Mouse (Mus musculus) midbrain, embryonic 14.5 days (tissue): Measurements from ENCODE around the gene Aknad1. TPM values are rescaled to one million over a fixed set of nuclear protein-coding genes. Genes with fewer than 3 reads are reported as not detected.

Experiments used
- ATAC-seq: fragments of 200-750 bp; cut with Nextera tagmentation; 2 replicates; pipeline ENCODE4 v1.8.0; 2017; ENCODE audit warnings: moderate number of reproducible peaks, moderate library complexity; ENCODE audit not compliant: low FRiP score, low TSS enrichment
- DNase-seq: peaks from one replicate; pipeline ENCODE4 v3.0.0-alpha.2; 2015
- H3K27ac ChIP-seq: fragments of 300-500 bp; sonication (generic); replicated peaks from 2 replicates; pipeline ENCODE4 v1.5.1; 2014; ENCODE audit warnings: mild to moderate bottlenecking, low read depth, low read length, moderate library complexity
- H3K27me3 ChIP-seq: fragments of 300-500 bp; sonication (generic); 2 replicates; pipeline ENCODE4 v1.6.1; 2014; ENCODE audit warnings: low read length, control low read depth, mixed read lengths; ENCODE audit not compliant: control insufficient read depth, insufficient read depth
- H3K36me3 ChIP-seq: fragments of 300-500 bp; sonication (generic); 2 replicates; pipeline ENCODE4 v1.6.1; 2014; ENCODE audit warnings: low read length, control low read depth; ENCODE audit not compliant: control insufficient read depth, insufficient read depth
- H3K4me1 ChIP-seq: fragments of 300-500 bp; sonication (generic); 2 replicates; pipeline ENCODE4 v1.6.1; 2014; ENCODE audit warnings: mild to moderate bottlenecking, antibody characterized with exemption, low read length, control low read depth; ENCODE audit not compliant: control insufficient read depth, insufficient read depth
- H3K4me2 ChIP-seq: fragments of 300-500 bp; sonication (generic); 2 replicates; pipeline ENCODE4 v1.6.1; 2014; ENCODE audit warnings: mild to moderate bottlenecking, low read length, moderate library complexity
- H3K4me3 ChIP-seq: fragments of 300-500 bp; sonication (generic); replicated peaks from 2 replicates; pipeline ENCODE4 v1.5.1; 2014; ENCODE audit warnings: low read depth, low read length
- H3K9ac ChIP-seq: fragments of 300-500 bp; sonication (generic); replicated peaks from 2 replicates; pipeline ENCODE4 v1.6.1; 2014; ENCODE audit warnings: mild to moderate bottlenecking, low read length, moderate library complexity
- H3K9me3 ChIP-seq: fragments of 300-500 bp; sonication (generic); 2 replicates; pipeline ENCODE4 v1.6.1; 2016; ENCODE audit warnings: low read length, control low read depth, mixed read lengths; ENCODE audit not compliant: control insufficient read depth
- WGBS: fragments of 180-500 bp; shearing (Covaris S2); extraction: QIAGEN DNeasy Blood & Tissue Kit; methylation state at CpG from one replicate; pipeline ENCODE4 v1.1.7; 2014; 5-methylcytosine and 5-hydroxymethylcytosine counted together
- polyA plus RNA-seq: library from polyadenylated mRNA; unstranded; fragments of >200 nt; fragmentation: Nextera tagmentation; extraction: Ambion mirVana; gene quantifications from 2 replicates; pipeline ENCODE4 v1.2.1, GENCODE M21; 2014

The Aknad1 gene
- polyA plus RNA-seq, 1 experiment from 2014 or later = not detected

- no peak overlapping the region for H3K4me3 ChIP-seq
- no peak overlapping the region for H3K4me2 ChIP-seq
- no peaks in the 10 kb centered on the region for H3K36me3 ChIP-seq
- H3K9ac ChIP-seq = no peak overlapping the region
- H3K27me3 ChIP-seq = no peaks in the 10 kb centered on the region
- no peak overlapping the region for H3K27ac ChIP-seq
- WGBS = 98% methylated on average over 4 of the region's 4 CpGs
- ATAC-seq (no peak), DNase-seq (no peak)
- H3K9me3 ChIP-seq = no peaks in the 10 kb centered on the region
- H3K4me1 ChIP-seq = no peaks in the 10 kb centered on the region
These were observed 24.6 kb upstream of the Aknad1 start for GRCm38 (mm10) chr3:108714837-108715236.

- H3K9me3 ChIP-seq = no peaks in the 10 kb centered on the region
- peaks cover 15% of the 10 kb centered on the region for H3K4me1 ChIP-seq
- no peak overlapping the region for H3K4me3 ChIP-seq
- no peak overlapping the region for H3K4me2 ChIP-seq
- no peaks in the 10 kb centered on the region for H3K36me3 ChIP-seq
- 94% methylated on average over 3 of the region's 3 CpGs for WGBS
- DNase-seq = no peak
- H3K27me3 ChIP-seq = no peaks in the 10 kb centered on the region
- no peak for ATAC-seq
- no peak overlapping the region for H3K27ac ChIP-seq
- no peak overlapping the region for H3K9ac ChIP-seq
These were observed 21.5 kb upstream of the Aknad1 start for GRCm38 (mm10) chr3:108717896-108718502.

- WGBS = 88% methylated on average over 2 of the region's 2 CpGs
These were observed 20.1 kb upstream of the Aknad1 start for GRCm38 (mm10) chr3:108719357-108719756.

GRCm38 (mm10) chr3:108719761-108720160 is 19.7 kb upstream of the Aknad1 start:
- no peaks in the 10 kb centered on the region for H3K9me3 ChIP-seq
- no peak overlapping the region for H3K9ac ChIP-seq
- H3K27ac ChIP-seq = no peak overlapping the region
- DNase-seq (no peak), ATAC-seq (no peak)
- no peaks in the 10 kb centered on the region for H3K36me3 ChIP-seq
- 94% methylated on average over 3 of the region's 3 CpGs for WGBS
- H3K27me3 ChIP-seq = no peaks in the 10 kb centered on the region
- no peak overlapping the region for H3K4me3 ChIP-seq
- peaks cover 16% of the 10 kb centered on the region for H3K4me1 ChIP-seq
- H3K4me2 ChIP-seq = no peak overlapping the region

More at GRCm38 (mm10) chr3:108719357-108719756, 20.1 kb upstream of the Aknad1 start:
- peaks cover 16% of the 10 kb centered on the region for H3K4me1 ChIP-seq
- H3K9me3 ChIP-seq = no peaks in the 10 kb centered on the region
- no peak overlapping the region for H3K9ac ChIP-seq
- no peak overlapping the region for H3K4me2 ChIP-seq
- no peaks in the 10 kb centered on the region for H3K27me3 ChIP-seq
- no peak for DNase-seq
- H3K27ac ChIP-seq = no peak overlapping the region
- no peak for ATAC-seq
- no peaks in the 10 kb centered on the region for H3K36me3 ChIP-seq
- H3K4me3 ChIP-seq = no peak overlapping the region

GRCm38 (mm10) chr3:108721076-108721991 is 18.1 kb upstream of the Aknad1 start:
- H3K9me3 ChIP-seq = no peaks in the 10 kb centered on the region
- no peak for ATAC-seq
- WGBS = under 1% methylated on average over 44 of the region's 44 CpGs

GRCm38 (mm10) chr3:108722036-108722872 is 17.2 kb upstream of the Aknad1 start, which contains the start of gene Gpsm2:
Gpsm2 (minus strand) TSS chr3:108722309.
- H3K27ac ChIP-seq = peak within 1 kb of the TSS; percentile 84
- peak; percentile 99 for DNase-seq
- peak within 1 kb of the TSS; percentile 59 for H3K4me2 ChIP-seq
- H3K4me1 ChIP-seq = peaks cover 16% of the 10 kb centered on the region
- peak within 1 kb of the TSS; percentile 74 for H3K4me3 ChIP-seq
- no peaks in the 10 kb centered on the region for H3K9me3 ChIP-seq
- WGBS = under 1% methylated on average over 53 of the region's 53 CpGs
- ATAC-seq = peak; percentile 98
- H3K36me3 ChIP-seq = no peaks in the 10 kb centered on the region
- no peaks in the 10 kb centered on the region for H3K27me3 ChIP-seq
- H3K9ac ChIP-seq = peak within 1 kb of the TSS; percentile 77

More at GRCm38 (mm10) chr3:108721076-108721991, 18.1 kb upstream of the Aknad1 start:
- H3K9ac ChIP-seq = peak overlapping the region; percentile 77
- H3K4me1 ChIP-seq = peaks cover 16% of the 10 kb centered on the region
- H3K27ac ChIP-seq = peak overlapping the region; percentile 84
- H3K36me3 ChIP-seq = no peaks in the 10 kb centered on the region
- H3K4me2 ChIP-seq = peak overlapping the region; percentile 59
- no peaks in the 10 kb centered on the region for H3K27me3 ChIP-seq
- peak; percentile 84 for DNase-seq
- peak overlapping the region; percentile 74 for H3K4me3 ChIP-seq

GRCm38 (mm10) chr3:108726413-108726812 is 13.0 kb upstream of the Aknad1 start:
- no peaks in the 10 kb centered on the region for H3K9me3 ChIP-seq
- no peak overlapping the region for H3K4me2 ChIP-seq
- ATAC-seq = no peak
- H3K4me3 ChIP-seq = no peak overlapping the region
- 92% methylated on average over 7 of the region's 7 CpGs for WGBS
- no peak for DNase-seq
- 0 out of 2 replicates have a peak, but pooled peaks cover 6% of the 10 kb centered on the region for H3K4me1 ChIP-seq
- H3K9ac ChIP-seq = no peak overlapping the region
- no peak overlapping the region for H3K27ac ChIP-seq
- no peaks in the 10 kb centered on the region for H3K27me3 ChIP-seq
- no peaks in the 10 kb centered on the region for H3K36me3 ChIP-seq

- no peaks in the 10 kb centered on the region for H3K36me3 ChIP-seq
- no peak overlapping the region for H3K9ac ChIP-seq
- ATAC-seq = no peak
- H3K27ac ChIP-seq = no peak overlapping the region
- H3K27me3 ChIP-seq = no peaks in the 10 kb centered on the region
- H3K9me3 ChIP-seq = no peaks in the 10 kb centered on the region
- no peak overlapping the region for H3K4me2 ChIP-seq
- H3K4me3 ChIP-seq = no peak overlapping the region
- DNase-seq = no peak
- 0 out of 2 replicates have a peak, but pooled peaks cover 6% of the 10 kb centered on the region for H3K4me1 ChIP-seq
These were observed 12.1 kb upstream of the Aknad1 start for GRCm38 (mm10) chr3:108727344-108727743.
